Mouse (Mus musculus) frontal cortex, adult 2 months (tissue): Measurements from ENCODE around the gene Armcx3. TPM values are rescaled to one million over a fixed set of nuclear protein-coding genes. Genes with fewer than 3 reads are reported as not detected.

ENCODE experiments used
- polyA plus RNA-seq: library from polyadenylated mRNA; depleted of rRNA; stranded (reverse); fragments of >200 nt; gene quantifications from 2 replicates; pipeline ENCODE4 v1.2.3, GENCODE M21; 2012; rRNA removed

The Armcx3 gene
- polyA plus RNA-seq, 1 experiment, result 64.6 TPM

Other genes with a start within 250 kb of the Armcx3 start
- 13.0 and 13.1 TPM in 2 replicates for gene Timm8a1, start 214.7 kb upstream of the Armcx3 start, polyA plus RNA-seq
- gene Btk, start 173.0 kb upstream of the Armcx3 start, polyA plus RNA-seq, result 0.76 and 1.3 TPM in 2 replicates
- 453 and 529 TPM in 2 replicates for gene Rpl36a, start 170.9 kb upstream of the Armcx3 start, polyA plus RNA-seq
- gene Gla, start 155.5 kb upstream of the Armcx3 start, polyA plus RNA-seq, result 7.1 and 8.0 TPM in 2 replicates
- gene Hnrnph2, start 155.4 kb upstream of the Armcx3 start, polyA plus RNA-seq, result 112 and 121 TPM in 2 replicates
- gene Armcx4, start 70.1 kb upstream of the Armcx3 start, polyA plus RNA-seq, result 16.5 and 17.9 TPM in 2 replicates
- 67.5 and 81.6 TPM in 2 replicates for gene Armcx1, start 38.6 kb upstream of the Armcx3 start, polyA plus RNA-seq
- gene Armcx6, start 5.2 kb upstream of the Armcx3 start, polyA plus RNA-seq, result 8.4 and 9.6 TPM in 2 replicates
- 45.7 and 54.3 TPM in 2 replicates for gene Armcx2, start 52.6 kb downstream of the Armcx3 start, polyA plus RNA-seq
- 0.13 and 0.18 TPM in 2 replicates for gene Nxf2, start 208.2 kb downstream of the Armcx3 start, polyA plus RNA-seq